Mouse (Mus musculus) forebrain, postnatal 0 days (tissue): ENCODE data around the gene Fer1l5. TPM values are rescaled to one million over a fixed set of nuclear protein-coding genes. Genes with fewer than 3 reads are reported as not detected.

Experiments
- ATAC-seq: fragments of 200-750 bp; cut with Nextera tagmentation; 2 replicates; pipeline ENCODE4 v1.8.0; 2017; ENCODE audit warnings: mild to moderate bottlenecking, moderate library complexity
- DNase-seq: peaks from one replicate; pipeline ENCODE4 v3.0.0-alpha.2; 2015
- H3K27ac ChIP-seq: fragments of 300-500 bp; sonication (generic); 2 replicates; pipeline ENCODE4 v1.5.1; 2014; ENCODE audit warnings: low read depth, mild to moderate bottlenecking, antibody characterized with exemption, low read length, moderate library complexity, mixed read lengths
- H3K27me3 ChIP-seq: fragments of 300-500 bp; sonication (generic); 2 replicates; pipeline ENCODE4 v1.6.1; 2014; ENCODE audit warnings: mild to moderate bottlenecking, low read length, mixed read lengths; ENCODE audit not compliant: insufficient read depth
- H3K36me3 ChIP-seq: fragments of 300-500 bp; sonication (generic); 2 replicates; pipeline ENCODE4 v1.6.1; 2014; ENCODE audit warnings: mild to moderate bottlenecking, moderate library complexity; ENCODE audit not compliant: insufficient read depth
- H3K4me1 ChIP-seq: fragments of 300-500 bp; sonication (generic); 2 replicates; pipeline ENCODE4 v1.6.1; 2014; ENCODE audit warnings: antibody characterized with exemption; ENCODE audit not compliant: insufficient read depth
- H3K4me2 ChIP-seq: fragments of 300-500 bp; sonication (generic); 2 replicates; pipeline ENCODE4 v1.6.1; 2014; ENCODE audit warnings: low read depth, mild to moderate bottlenecking, moderate library complexity
- H3K4me3 ChIP-seq: fragments of 300-500 bp; sonication (generic); 2 replicates; pipeline ENCODE4 v1.5.1; 2014; ENCODE audit warnings: low read depth, low read length, mixed read lengths
- H3K9ac ChIP-seq: fragments of 300-500 bp; sonication (generic); 2 replicates; pipeline ENCODE4 v1.6.1; 2014; ENCODE audit warnings: mild to moderate bottlenecking
- H3K9me3 ChIP-seq: fragments of 300-500 bp; sonication (generic); 2 replicates; pipeline ENCODE4 v1.6.1; 2016; ENCODE audit warnings: low read length
- CTCF ChIP-seq: sonication (generic); IDR thresholded peaks from 2 replicates; pipeline ENCODE4 v1.5.1; 2016; ENCODE audit warnings: antibody characterized with exemption, control low read depth, low read depth
- WGBS: fragments of 180-500 bp; shearing (Covaris S2); extraction: QIAGEN DNeasy Blood & Tissue Kit; methylation state at CpG from one replicate; pipeline ENCODE4 v1.1.7; 2014; 5-methylcytosine and 5-hydroxymethylcytosine counted together
- polyA plus RNA-seq: library from polyadenylated mRNA; unstranded; fragments of >200 nt; fragmentation: Nextera tagmentation; extraction: Ambion mirVana; gene quantifications from 2 replicates; pipeline ENCODE4 v1.2.1, GENCODE M21; 2015
- total RNA-seq: library from RNA; depleted of rRNA; stranded (reverse); fragments of >200 nt; gene quantifications from 2 replicates; pipeline ENCODE4 v1.2.3, GENCODE M21; 2014

Fer1l5 gene
- total and polyA plus RNA-seq, 2 experiments from 2014 or later: 1.2 TPM; not detected in 1

DNA sequence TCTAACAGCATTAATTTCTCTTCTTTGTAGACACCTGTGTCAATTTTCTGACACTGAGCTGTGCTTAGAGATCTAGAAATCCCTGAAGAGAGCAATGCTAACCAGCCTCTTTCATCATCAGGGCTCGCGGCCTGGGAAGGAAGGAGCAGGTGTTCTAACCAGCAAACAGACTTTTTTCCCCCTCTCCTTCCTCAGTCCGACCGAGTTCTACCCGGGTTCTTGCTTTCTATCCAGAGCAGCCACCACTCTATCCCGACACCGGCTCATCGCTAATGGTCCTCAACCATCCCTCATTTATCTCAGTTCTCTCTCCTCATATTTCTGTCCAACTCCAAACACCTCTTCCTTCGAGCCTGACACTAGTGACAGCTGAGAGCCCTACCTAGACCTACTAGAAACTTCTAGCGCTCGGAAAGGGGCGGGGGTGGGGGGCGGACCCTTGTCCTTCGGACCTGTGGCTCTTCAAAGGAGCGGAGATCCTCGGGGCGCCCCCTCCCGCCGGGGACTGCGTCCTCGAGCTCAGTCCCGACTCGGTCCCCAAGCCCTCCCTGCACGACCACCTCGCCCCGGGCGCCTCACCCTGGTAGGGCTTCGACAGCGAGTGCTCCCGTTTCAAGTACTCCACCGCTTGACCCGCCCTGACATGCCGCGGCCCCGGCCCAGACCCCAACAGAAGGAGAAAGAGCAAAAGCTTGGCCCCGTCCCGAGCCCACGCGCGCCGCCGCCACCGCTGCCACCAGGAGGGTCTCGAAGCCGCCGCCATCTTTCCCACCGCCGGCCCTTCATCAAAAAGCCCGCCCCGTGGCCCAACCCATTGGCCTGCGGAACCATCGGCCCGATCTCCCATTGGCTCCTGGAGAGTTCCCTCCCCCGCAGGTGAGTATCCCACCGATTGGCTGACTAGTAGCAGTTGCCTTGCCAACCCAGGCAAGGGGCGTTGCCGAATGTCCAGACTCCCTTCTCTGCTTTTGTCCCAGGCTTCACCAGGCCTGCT lies 72.7 kb downstream of the Fer1l5 start, which contains the start of gene Lman2l:
Lman2l (minus strand) TSS at position 801 of the 994 bp plus-strand sequence.
- ATAC-seq: peak; percentile 100
- WGBS: under 1% methylated on average over 57 of the region's 57 CpGs

DNA sequence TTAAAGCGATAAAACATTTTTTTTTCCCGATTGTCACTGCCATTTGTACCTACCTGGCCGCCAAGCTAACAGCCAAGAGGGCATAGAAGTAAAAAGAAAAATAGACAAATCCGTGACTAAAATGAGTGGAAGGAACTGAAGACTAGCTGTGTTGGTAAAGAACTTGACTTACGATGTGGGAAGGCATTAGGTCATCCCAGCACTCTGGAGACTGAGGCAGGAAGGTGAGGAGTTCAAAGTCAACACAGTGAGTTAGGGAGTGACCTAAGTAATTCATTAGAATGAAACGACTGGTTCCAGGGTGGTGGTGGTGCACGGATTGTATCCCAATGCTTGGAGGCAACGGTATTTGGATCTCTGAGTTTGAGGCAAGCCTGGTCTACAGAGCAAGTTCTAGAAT lies 73.4 kb downstream of the Fer1l5 start:
- Histone ChIP-seq H3K4me2 (peak overlapping the region; percentile 85; the same call in 1 of the 2 replicates), H3K9ac (peak overlapping the region; percentile 14; the same call in 1 of the 2 replicates), H3K27ac (peak overlapping the region; percentile 47), H3K4me1 (0 out of 2 replicates have a peak, but pooled peaks cover 3% of the 10 kb centered on the region), H3K36me3 (0 out of 2 replicates have a peak, but pooled peaks cover 3% of the 10 kb centered on the region), H3K4me3 (peak overlapping the region; percentile 92), H3K9me3 (no peaks in the 10 kb centered on the region), H3K27me3 (no peaks in the 10 kb centered on the region)
- TF ChIP-seq CTCF: no peak
- no peak for DNase-seq
- no peak for ATAC-seq
- WGBS: 43% methylated on average over 8 of the region's 8 CpGs

More for the DNA sequence above, 72.7 kb downstream of the Fer1l5 start, which contains the start of gene Lman2l:
- H3K4me2 ChIP-seq: peak within 1 kb of the TSS; percentile 85
- H3K27me3 ChIP-seq: no peaks in the 10 kb centered on the region
- no peaks in the 10 kb centered on the region for H3K9me3 ChIP-seq
- peaks cover 4% of the 10 kb centered on the region; the same call in 1 of the 2 replicates for H3K36me3 ChIP-seq
- peak; percentile 22; the same call in 1 of the 2 replicates for TF ChIP-seq CTCF
- 0 out of 2 replicates have a peak, but pooled peaks cover 3% of the 10 kb centered on the region for H3K4me1 ChIP-seq
- peak within 1 kb of the TSS; percentile 60 for H3K9ac ChIP-seq
- DNase-seq: peak; percentile 97
- H3K4me3 ChIP-seq: peak within 1 kb of the TSS; percentile 92
- peak within 1 kb of the TSS; percentile 86 for H3K27ac ChIP-seq

DNA sequence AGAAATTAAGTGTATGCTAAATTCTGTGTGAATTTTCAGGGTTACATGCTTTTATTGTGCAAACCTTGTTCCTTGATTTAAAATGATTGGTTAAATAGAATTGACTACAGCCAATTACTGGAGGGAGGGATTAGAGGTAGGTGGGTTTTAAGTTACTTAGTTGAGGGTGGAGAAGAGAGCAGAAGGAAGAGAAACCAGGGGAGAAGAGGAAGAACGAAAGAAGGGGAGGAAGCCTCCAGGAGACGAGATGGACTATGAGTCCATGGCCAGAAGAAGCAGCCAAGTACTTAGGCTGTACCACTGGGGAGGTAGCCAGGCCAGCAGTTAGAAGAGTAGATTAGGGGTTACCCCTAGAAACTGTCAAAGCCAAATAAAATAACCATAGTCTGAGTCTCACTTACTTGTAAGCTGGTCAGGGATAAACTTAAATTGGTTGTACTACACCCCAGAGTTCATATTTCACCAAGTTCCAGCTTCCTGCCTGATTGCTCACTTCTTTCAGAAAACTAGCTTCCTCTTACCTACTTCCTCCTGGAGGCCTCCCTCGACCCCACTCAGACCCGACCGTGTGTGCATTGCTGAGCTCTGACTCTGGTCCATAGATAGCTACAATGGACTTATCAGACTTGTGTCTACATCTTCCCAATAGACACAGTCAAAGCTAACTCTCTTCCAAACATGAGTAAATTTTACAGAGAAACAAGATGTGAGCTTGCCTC lies 74.2 kb downstream of the Fer1l5 start:
- H3K27me3 ChIP-seq: no peaks in the 10 kb centered on the region
- no peak overlapping the region for H3K4me2 ChIP-seq
- no peak overlapping the region for H3K9ac ChIP-seq
- H3K36me3 ChIP-seq: 0 out of 2 replicates have a peak, but pooled peaks cover 3% of the 10 kb centered on the region
- H3K27ac ChIP-seq: no peak overlapping the region
- H3K9me3 ChIP-seq: no peaks in the 10 kb centered on the region
- TF ChIP-seq CTCF: no peak
- H3K4me1 ChIP-seq: 0 out of 2 replicates have a peak, but pooled peaks cover 3% of the 10 kb centered on the region
- ATAC-seq (no peak), DNase-seq (no peak)
- H3K4me3 ChIP-seq: no peak overlapping the region
- 89% methylated on average over 5 of the region's 5 CpGs for WGBS

DNA sequence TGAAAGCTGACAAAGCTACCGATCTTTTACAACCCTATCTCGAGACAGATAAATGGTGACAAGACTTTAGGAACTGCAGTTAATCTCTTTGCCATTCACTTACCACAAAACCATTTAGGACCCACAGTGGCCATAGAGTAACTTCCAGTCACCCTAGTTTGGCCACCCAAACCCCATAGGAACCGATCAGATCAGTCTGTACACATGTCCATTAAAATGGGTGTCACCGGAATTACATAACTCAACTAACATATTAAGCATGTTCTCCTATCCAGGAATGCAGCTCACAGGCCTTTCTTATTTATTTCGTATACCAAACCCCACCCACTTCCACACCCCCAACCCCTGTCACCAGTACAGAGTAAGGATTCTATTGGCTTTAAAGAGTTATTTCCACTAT lies 74.8 kb downstream of the Fer1l5 start:
- DNase-seq (no peak), ATAC-seq (no peak)
- H3K4me3 ChIP-seq: no peak overlapping the region
- H3K4me2 ChIP-seq: no peak overlapping the region
- H3K27me3 ChIP-seq: no peaks in the 10 kb centered on the region
- no peak for TF ChIP-seq CTCF
- 0 out of 2 replicates have a peak, but pooled peaks cover 3% of the 10 kb centered on the region for H3K36me3 ChIP-seq
- no peak overlapping the region for H3K9ac ChIP-seq
- H3K4me1 ChIP-seq: 0 out of 2 replicates have a peak, but pooled peaks cover 3% of the 10 kb centered on the region
- 92% methylated on average over 5 of the region's 5 CpGs for WGBS
- no peaks in the 10 kb centered on the region for H3K9me3 ChIP-seq
- H3K27ac ChIP-seq: no peak overlapping the region

DNA sequence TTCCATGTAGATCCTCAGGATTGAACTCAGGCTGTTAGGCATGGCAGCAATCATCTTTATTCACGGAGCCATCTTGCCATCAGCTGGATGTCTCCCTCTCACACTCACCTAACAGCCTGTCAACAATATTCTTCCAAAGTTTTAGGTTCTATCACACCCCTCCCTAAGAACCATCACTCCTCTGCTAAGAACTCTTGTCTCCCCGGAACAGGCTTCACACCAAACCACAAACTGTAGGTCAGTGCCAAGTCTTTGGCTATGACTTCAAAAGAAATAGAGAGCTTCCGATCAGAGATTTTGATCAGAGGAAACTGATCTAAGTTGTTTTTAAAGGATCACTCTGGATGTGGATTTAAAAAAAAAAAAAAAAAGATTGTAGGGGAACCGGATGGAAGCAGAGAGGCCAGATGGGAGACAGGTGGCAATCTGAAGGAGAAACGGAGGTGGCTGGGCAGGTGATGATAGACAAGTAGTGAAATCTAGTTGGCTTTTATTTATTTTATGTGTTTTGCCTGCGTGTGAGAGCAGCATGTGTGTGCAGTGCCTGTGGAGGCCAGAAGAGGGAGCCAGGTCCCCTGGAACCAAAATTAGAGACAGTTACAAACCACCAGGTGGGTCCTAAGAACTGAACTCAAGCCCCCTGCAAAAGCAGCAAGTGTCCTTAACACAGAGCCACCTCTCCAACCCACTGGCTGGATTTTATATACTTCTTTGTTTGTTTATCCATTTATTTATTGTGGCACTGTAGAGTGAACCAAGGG lies 82.1 kb downstream of the Fer1l5 start:
- Histone ChIP-seq H3K9me3 (no peaks in the 10 kb centered on the region), H3K9ac (no peak overlapping the region), H3K27ac (no peak overlapping the region), H3K4me3 (no peak overlapping the region), H3K4me1 (no peaks in the 10 kb centered on the region), H3K36me3 (no peaks in the 10 kb centered on the region), H3K27me3 (no peaks in the 10 kb centered on the region), H3K4me2 (no peak overlapping the region)
- DNase-seq: no peak
- no peak for TF ChIP-seq CTCF
- WGBS: 83% methylated on average over 6 of the region's 6 CpGs
- ATAC-seq: no peak

DNA sequence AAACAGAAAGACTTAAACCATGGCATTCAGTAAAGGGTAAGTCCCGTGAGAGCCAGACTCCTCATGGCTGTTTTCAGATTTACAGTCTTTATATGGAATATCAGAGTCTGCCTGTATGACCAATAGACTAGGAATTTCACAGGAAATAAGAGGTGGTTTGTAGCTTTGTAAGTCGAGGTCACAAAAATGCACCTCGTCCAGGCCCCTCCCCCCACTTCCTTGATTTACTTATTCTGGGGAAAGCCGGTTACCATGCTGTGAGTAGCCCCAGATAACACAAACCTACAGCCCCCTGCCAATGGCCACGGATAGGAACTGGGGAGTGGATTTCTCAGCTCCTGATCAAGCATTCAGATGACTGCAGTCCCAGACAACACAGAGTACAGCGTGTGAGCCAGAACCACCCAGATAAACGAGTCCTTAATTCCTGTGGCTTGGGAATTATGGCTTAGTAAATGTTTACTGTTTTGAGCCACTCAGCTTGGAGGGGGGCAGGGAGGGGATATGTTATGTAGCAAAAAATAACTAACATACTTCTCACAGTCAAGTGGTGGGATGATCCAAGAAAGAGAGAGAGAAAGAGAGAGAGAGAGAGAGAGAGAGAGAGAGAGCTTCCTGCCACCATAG lies 85.4 kb downstream of the Fer1l5 start:
- no peaks in the 10 kb centered on the region for H3K4me1 ChIP-seq
- no peak overlapping the region for H3K4me3 ChIP-seq
- no peak for TF ChIP-seq CTCF
- no peak for DNase-seq
- H3K27me3 ChIP-seq: no peaks in the 10 kb centered on the region
- H3K36me3 ChIP-seq: no peaks in the 10 kb centered on the region
- H3K9ac ChIP-seq: no peak overlapping the region
- no peak overlapping the region for H3K4me2 ChIP-seq
- H3K27ac ChIP-seq: no peak overlapping the region
- 36% methylated on average over 7 of the region's 7 CpGs for WGBS
- H3K9me3 ChIP-seq: no peaks in the 10 kb centered on the region
- no peak for ATAC-seq
